Mouse (Mus musculus) cortical plate, adult 2 months (tissue): ENCODE data around the gene 3110040N11Rik. TPM values are rescaled to one million over a fixed set of nuclear protein-coding genes. Genes with fewer than 3 reads are reported as not detected.

Experiments used
- H3K27ac ChIP-seq: fragments of 200-500 bp; 2 replicates; pipeline ENCODE4 v1.5.1; 2012; ENCODE audit warnings: low read length, control low read depth, inconsistent platforms; ENCODE audit not compliant: insufficient read depth
- H3K4me1 ChIP-seq: fragments of 200-500 bp; 2 replicates; pipeline ENCODE4 v1.6.1; 2011; ENCODE audit warnings: low read length; ENCODE audit not compliant: control insufficient read depth, insufficient read depth
- H3K4me3 ChIP-seq: fragments of 200-500 bp; 2 replicates; pipeline ENCODE4 v1.5.1; 2011; ENCODE audit warnings: mild to moderate bottlenecking, low read length, control low read depth; ENCODE audit not compliant: insufficient read depth
- CTCF ChIP-seq: fragments of 200-500 bp; IDR thresholded peaks from 2 replicates; pipeline ENCODE4 v1.5.1; 2011; ENCODE audit warnings: mild to moderate bottlenecking, control low read depth, low read length; ENCODE audit not compliant: insufficient read depth; ENCODE audit errors: extremely low read depth
- POLR2A ChIP-seq: fragments of 200-500 bp; IDR thresholded peaks from 2 replicates; pipeline ENCODE4 v1.6.1; 2011; ENCODE audit warnings: mild to moderate bottlenecking, low read length, control low read depth; ENCODE audit not compliant: insufficient read depth; ENCODE audit errors: extremely low read depth
- polyA plus RNA-seq: library from polyadenylated mRNA; depleted of rRNA; stranded (reverse); fragments of >200 nt; gene quantifications from 2 replicates; pipeline ENCODE4 v1.2.3, GENCODE M21; 2012

Gene 3110040N11Rik
- polyA plus RNA-seq, 1 experiment: 30.9 TPM

- Histone ChIP-seq H3K27ac (no peak overlapping the region), H3K4me1 (no peaks in the 10 kb centered on the region), H3K4me3 (no peak overlapping the region)
- TF ChIP-seq POLR2A: no peak
- no peak for TF ChIP-seq CTCF
These were observed 16.8 kb upstream of the 3110040N11Rik start for GRCm38 (mm10) chr7:81806067-81806466.

GRCm38 (mm10) chr7:81788536-81788935 is 742 bp downstream of the 3110040N11Rik start:
- Histone ChIP-seq H3K27ac (peak overlapping the region; percentile 82), H3K4me3 (peak overlapping the region; percentile 57), H3K4me1 (no peaks in the 10 kb centered on the region)
- no peak for TF ChIP-seq CTCF
- no peak for TF ChIP-seq POLR2A

- TF ChIP-seq CTCF (peak; percentile 53; the same call in 1 of the 2 replicates), POLR2A (no peak)
- Histone ChIP-seq H3K4me1 (no peaks in the 10 kb centered on the region), H3K27ac (no peak overlapping the region), H3K4me3 (no peak overlapping the region)
These were observed 11.5 kb downstream of the 3110040N11Rik start for GRCm38 (mm10) chr7:81777667-81778218.

GRCm38 (mm10) chr7:81775325-81775724 is 14.0 kb downstream of the 3110040N11Rik start:
- Histone ChIP-seq H3K4me3 (no peak overlapping the region), H3K4me1 (no peaks in the 10 kb centered on the region), H3K27ac (no peak overlapping the region)
- TF ChIP-seq POLR2A (no peak), CTCF (no peak)

GRCm38 (mm10) chr7:81772786-81773539 is 16.3 kb downstream of the 3110040N11Rik start:
- no peak for TF ChIP-seq CTCF
- no peak for TF ChIP-seq POLR2A
- Histone ChIP-seq H3K27ac (no peak overlapping the region), H3K4me3 (no peak overlapping the region), H3K4me1 (no peaks in the 10 kb centered on the region)

GRCm38 (mm10) chr7:81763110-81763845 is 26.0 kb downstream of the 3110040N11Rik start:
- H3K4me1 ChIP-seq: peaks cover 2% of the 10 kb centered on the region; the same call in 1 of the 2 replicates
- H3K27ac ChIP-seq: peak overlapping the region; percentile 36; the same call in 1 of the 2 replicates
- peak overlapping the region; percentile 79 for H3K4me3 ChIP-seq
- TF ChIP-seq POLR2A (no peak), CTCF (0 out of 2 replicates have a peak, but pooled peaks have one; percentile 3)

GRCm38 (mm10) chr7:81762180-81763109 is 26.8 kb downstream of the 3110040N11Rik start, which contains the start of gene Ramac:
Gene Ramac, plus strand, starts transcription at chr7:81762925.
- peak within 1 kb of the TSS; percentile 36; the same call in 1 of the 2 replicates for H3K27ac ChIP-seq
- TF ChIP-seq CTCF: no peak
- TF ChIP-seq POLR2A: peak; percentile 71; the same call in 1 of the 2 replicates
- peaks cover 2% of the 10 kb centered on the region; the same call in 1 of the 2 replicates for H3K4me1 ChIP-seq
- H3K4me3 ChIP-seq: peak within 1 kb of the TSS; percentile 79

- H3K4me1 ChIP-seq: no peaks in the 10 kb centered on the region
- H3K27ac ChIP-seq: no peak overlapping the region
- no peak overlapping the region for H3K4me3 ChIP-seq
- TF ChIP-seq POLR2A (no peak), CTCF (no peak)
These were observed 41.3 kb downstream of the 3110040N11Rik start for GRCm38 (mm10) chr7:81747956-81748355.

GRCm38 (mm10) chr7:81744145-81744544 is 45.1 kb downstream of the 3110040N11Rik start:
- Histone ChIP-seq H3K27ac (no peak overlapping the region), H3K4me3 (no peak overlapping the region), H3K4me1 (no peaks in the 10 kb centered on the region)
- TF ChIP-seq POLR2A (no peak), CTCF (0 out of 2 replicates have a peak, but pooled peaks have one; percentile 14)
